Mouse (Mus musculus) granulocyte monocyte progenitor cell, adult 5-6 weeks (primary cell): ENCODE data around the gene Zfp473. TPM values are rescaled to one million over a fixed set of nuclear protein-coding genes. Genes with fewer than 3 reads are reported as not detected.

Experiments
- total RNA-seq, 2 experiments: library from RNA; stranded (forward) in 1 of 2; stranded (reverse) in 1 of 2; fragments of 200-712, 200-1000 nt in 1 of 2; fragments of >200 nt in 1 of 2; fragmentation: Nextera tagmentation in 1 of 2; gene quantifications; 2 replicates each; pipeline ENCODE4 v1.2.3; 2014 to 2017

The Zfp473 gene
- total RNA-seq, 2 experiments from 2014 or later, result 2.0 to 6.2 TPM

Other genes starting within 250 kb of the Zfp473 start
- gene Mybpc2, start 226.4 kb downstream of the Zfp473 start, total RNA-seq (2014; fragmentation: Nextera tagmentation), result not detected in 2 replicates
- not detected in 2 replicates for gene Mybpc2, start 226.4 kb downstream of the Zfp473 start, total RNA-seq (2017)
- gene Spib, start 219.0 kb downstream of the Zfp473 start, total RNA-seq (2014; fragmentation: Nextera tagmentation), result 0.38 TPM in 1 of 2 replicates, not detected in the other
- not detected in 2 replicates for gene Spib, start 219.0 kb downstream of the Zfp473 start, total RNA-seq (2017)
- 102 and 131 TPM in 2 replicates for gene Pold1, start 202.2 kb downstream of the Zfp473 start, total RNA-seq (2014; fragmentation: Nextera tagmentation)
- 63.4 and 70.2 TPM in 2 replicates for gene Pold1, start 202.2 kb downstream of the Zfp473 start, total RNA-seq (2017)
- 56.8 and 63.3 TPM in 2 replicates for gene Nr1h2, start 197.1 kb downstream of the Zfp473 start, total RNA-seq (2014; fragmentation: Nextera tagmentation)
- 21.5 and 34.6 TPM in 2 replicates for gene Nr1h2, start 197.1 kb downstream of the Zfp473 start, total RNA-seq (2017)
- gene Napsa, start 178.7 kb downstream of the Zfp473 start, total RNA-seq (2014; fragmentation: Nextera tagmentation), result 258 and 328 TPM in 2 replicates
- gene Napsa, start 178.7 kb downstream of the Zfp473 start, total RNA-seq (2017), result 107 and 112 TPM in 2 replicates
- 0.36 and 0.92 TPM in 2 replicates for gene Kcnc3, start 160.4 kb downstream of the Zfp473 start, total RNA-seq (2014; fragmentation: Nextera tagmentation)
- gene Kcnc3, start 160.4 kb downstream of the Zfp473 start, total RNA-seq (2017), result 0.05 TPM in 1 of 2 replicates, not detected in the other
- gene Myh14, start 80.2 kb downstream of the Zfp473 start, total RNA-seq (2014; fragmentation: Nextera tagmentation), result not detected in 2 replicates
- gene Myh14, start 80.2 kb downstream of the Zfp473 start, total RNA-seq (2017), result not detected in 2 replicates
- not detected in 2 replicates for gene Izumo2, start 42.3 kb downstream of the Zfp473 start, total RNA-seq (2014; fragmentation: Nextera tagmentation)
- gene Izumo2, start 42.3 kb downstream of the Zfp473 start, total RNA-seq (2017), result not detected in 2 replicates
- gene Vrk3, start 2.6 kb downstream of the Zfp473 start, total RNA-seq (2014; fragmentation: Nextera tagmentation), result 45.0 and 52.3 TPM in 2 replicates
- gene Vrk3, start 2.6 kb downstream of the Zfp473 start, total RNA-seq (2017), result 27.4 and 34.8 TPM in 2 replicates
- 81.8 and 83.0 TPM in 2 replicates for gene Nup62, start 65.0 kb upstream of the Zfp473 start, total RNA-seq (2014; fragmentation: Nextera tagmentation)
- 120 and 167 TPM in 2 replicates for gene Nup62, start 65.0 kb upstream of the Zfp473 start, total RNA-seq (2017)
- gene Il4i1, start 65.3 kb upstream of the Zfp473 start, total RNA-seq (2014; fragmentation: Nextera tagmentation), result 1.2 TPM in 1 of 2 replicates, not detected in the other
- gene Il4i1, start 65.3 kb upstream of the Zfp473 start, total RNA-seq (2017), result 0.15 and 0.22 TPM in 2 replicates
- 5.6 and 8.5 TPM in 2 replicates for gene Atf5, start 65.6 kb upstream of the Zfp473 start, total RNA-seq (2014; fragmentation: Nextera tagmentation)
- 3.8 and 6.8 TPM in 2 replicates for gene Atf5, start 65.6 kb upstream of the Zfp473 start, total RNA-seq (2017)
- 18.2 and 25.0 TPM in 2 replicates for gene Akt1s1, start 97.9 kb upstream of the Zfp473 start, total RNA-seq (2014; fragmentation: Nextera tagmentation)
- 22.8 and 26.5 TPM in 2 replicates for gene Akt1s1, start 97.9 kb upstream of the Zfp473 start, total RNA-seq (2017)
- 18.1 and 22.6 TPM in 2 replicates for gene Tbc1d17, start 98.0 kb upstream of the Zfp473 start, total RNA-seq (2014; fragmentation: Nextera tagmentation)
- gene Tbc1d17, start 98.0 kb upstream of the Zfp473 start, total RNA-seq (2017), result 15.5 and 19.3 TPM in 2 replicates
- 61.3 and 65.7 TPM in 2 replicates for gene Pnkp, start 106.1 kb upstream of the Zfp473 start, total RNA-seq (2014; fragmentation: Nextera tagmentation)
- 51.0 and 79.6 TPM in 2 replicates for gene Pnkp, start 106.1 kb upstream of the Zfp473 start, total RNA-seq (2017)
- 67.0 and 95.4 TPM in 2 replicates for gene Ptov1, start 118.7 kb upstream of the Zfp473 start, total RNA-seq (2014; fragmentation: Nextera tagmentation)
- gene Ptov1, start 118.7 kb upstream of the Zfp473 start, total RNA-seq (2017), result 24.4 and 32.1 TPM in 2 replicates
- gene Med25, start 141.7 kb upstream of the Zfp473 start, total RNA-seq (2014; fragmentation: Nextera tagmentation), result 26.7 and 51.2 TPM in 2 replicates
- 9.2 and 15.6 TPM in 2 replicates for gene Med25, start 141.7 kb upstream of the Zfp473 start, total RNA-seq (2017)
- gene Fuz, start 145.0 kb upstream of the Zfp473 start, total RNA-seq (2014; fragmentation: Nextera tagmentation), result 13.6 TPM in 2 replicates
- gene Fuz, start 145.0 kb upstream of the Zfp473 start, total RNA-seq (2017), result 16.5 and 18.0 TPM in 2 replicates
- gene Ap2a1, start 178.4 kb upstream of the Zfp473 start, total RNA-seq (2014; fragmentation: Nextera tagmentation), result 40.8 and 84.2 TPM in 2 replicates
- gene Ap2a1, start 178.4 kb upstream of the Zfp473 start, total RNA-seq (2017), result 28.6 and 30.1 TPM in 2 replicates
- not detected in 2 replicates for gene Tsks, start 192.2 kb upstream of the Zfp473 start, total RNA-seq (2014; fragmentation: Nextera tagmentation)
- 0.17 TPM in 1 of 2 replicates, not detected in the other for gene Tsks, start 192.2 kb upstream of the Zfp473 start, total RNA-seq (2017)
- not detected in 2 replicates for gene Cpt1c, start 223.8 kb upstream of the Zfp473 start, total RNA-seq (2014; fragmentation: Nextera tagmentation)
- not detected in 2 replicates for gene Cpt1c, start 223.8 kb upstream of the Zfp473 start, total RNA-seq (2017)
- gene Prmt1, start 235.5 kb upstream of the Zfp473 start, total RNA-seq (2014; fragmentation: Nextera tagmentation), result 104 and 115 TPM in 2 replicates
- 138 and 190 TPM in 2 replicates for gene Prmt1, start 235.5 kb upstream of the Zfp473 start, total RNA-seq (2017)
- 76.6 and 105 TPM in 2 replicates for gene Irf3, start 246.6 kb upstream of the Zfp473 start, total RNA-seq (2014; fragmentation: Nextera tagmentation)
- 87.5 and 88.9 TPM in 2 replicates for gene Irf3, start 246.6 kb upstream of the Zfp473 start, total RNA-seq (2017)
- gene Bcl2l12, start 247.7 kb upstream of the Zfp473 start, total RNA-seq (2014; fragmentation: Nextera tagmentation), result 19.4 and 57.9 TPM in 2 replicates
- gene Bcl2l12, start 247.7 kb upstream of the Zfp473 start, total RNA-seq (2017), result 18.4 and 32.9 TPM in 2 replicates